Mouse (Mus musculus) lung, adult 18-20 months (tissue): ENCODE measurements at regions not wholly inside any gene's neighbourhood (a gene's known extent, or its start where the extent isn't known, plus 50 kb on each side); places are given as distances from the start of the nearest gene placed in this dataset.

Experiments used
- DNase-seq, 2 experiments: peaks; one replicate each; pipeline ENCODE4 v3.0.0; 2022; ENCODE audit warnings: mixed read lengths in 2 of 2

DNA sequence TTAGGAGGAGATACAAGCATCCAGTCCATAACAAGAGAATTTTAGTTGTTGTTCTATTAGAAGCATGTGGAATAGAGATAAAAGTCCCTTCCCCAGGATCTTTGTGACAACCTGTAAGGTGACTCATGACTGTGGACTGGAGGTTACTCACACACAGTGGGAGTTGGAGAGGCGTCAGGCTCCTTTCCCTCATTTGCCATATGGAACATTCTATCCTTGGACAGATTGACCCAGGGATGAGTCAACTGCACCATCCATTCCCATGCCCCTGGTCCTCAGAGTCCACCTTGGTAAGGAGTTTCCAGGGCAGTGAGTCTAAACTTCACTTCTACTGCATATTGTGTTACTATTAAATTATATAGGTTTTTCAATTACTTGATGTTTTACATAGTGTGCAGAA is 444.9 kb upstream of the Mon1b start:
- DNase-seq: no peak

DNA sequence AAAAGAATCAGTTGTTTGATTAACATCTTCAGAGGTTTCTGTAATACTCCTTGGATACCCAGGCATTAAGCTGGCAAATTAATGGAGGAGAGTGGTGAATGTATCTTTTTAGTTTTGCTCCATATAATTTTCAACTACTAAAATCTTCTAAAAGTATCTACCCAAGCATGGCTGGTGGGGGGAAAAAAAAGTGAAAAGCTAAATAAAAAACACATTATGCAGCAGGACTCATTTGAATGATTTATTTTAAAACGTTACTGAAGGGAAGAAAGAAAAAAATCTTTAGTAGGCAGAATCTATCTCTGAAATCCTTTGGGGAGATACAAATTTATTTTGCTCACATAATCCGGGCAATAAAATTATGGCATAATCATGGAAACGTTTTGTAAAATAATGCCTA is 443.9 kb upstream of the Mon1b start:
- DNase-seq: no peak
